Mouse (Mus musculus): ENCODE results near the gene Tmem130. TPM values are rescaled to one million over a fixed set of nuclear protein-coding genes. Genes with fewer than 3 reads are reported as not detected.

Tmem130 gene
- not detected for polyA plus RNA-seq (2014; fragmentation: Illumina TruSeq; extraction: RNeasy Lipid Tissue Mini Kit (QIAGEN cat#74804); ENCODE audit: low read depth, low replicate concordance)

DNA sequence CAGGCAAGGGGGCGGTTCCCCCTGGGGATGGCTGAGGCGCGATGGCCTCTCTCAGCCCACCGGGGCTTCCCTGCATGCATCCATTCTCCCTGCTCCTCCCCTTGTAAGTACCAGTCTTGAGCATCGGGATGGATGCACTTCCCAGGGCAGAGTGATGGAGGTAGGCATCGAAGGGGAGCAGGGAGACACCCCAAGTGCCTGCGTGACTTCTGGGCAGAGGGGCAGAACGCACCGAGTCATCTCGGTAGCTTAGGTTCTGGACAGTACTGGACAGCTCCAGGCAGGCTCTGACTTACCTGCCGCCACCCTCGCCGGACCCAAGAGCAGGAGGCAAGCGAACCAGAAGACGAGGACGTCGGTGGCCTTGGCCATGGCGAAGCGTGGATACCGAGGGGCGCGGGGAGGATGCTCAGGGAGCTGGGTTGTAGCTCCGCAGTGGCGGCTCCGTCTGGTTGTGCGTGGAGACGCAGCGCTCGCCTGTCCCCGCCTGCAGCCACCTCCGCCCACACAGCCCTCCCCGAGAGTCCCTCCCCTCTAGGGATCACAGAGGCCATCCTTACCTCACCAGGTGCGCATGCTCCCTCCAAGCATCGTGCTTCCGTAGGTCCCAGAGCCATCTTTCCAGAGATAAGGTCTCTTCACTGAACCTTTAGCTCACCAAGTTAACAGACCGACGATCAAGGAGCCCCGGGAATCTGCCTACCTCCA lies at the start of gene Tmem130:
Gene Tmem130 (minus strand): TSS at position 658 of the 708 bp plus-strand sequence.

DNA sequence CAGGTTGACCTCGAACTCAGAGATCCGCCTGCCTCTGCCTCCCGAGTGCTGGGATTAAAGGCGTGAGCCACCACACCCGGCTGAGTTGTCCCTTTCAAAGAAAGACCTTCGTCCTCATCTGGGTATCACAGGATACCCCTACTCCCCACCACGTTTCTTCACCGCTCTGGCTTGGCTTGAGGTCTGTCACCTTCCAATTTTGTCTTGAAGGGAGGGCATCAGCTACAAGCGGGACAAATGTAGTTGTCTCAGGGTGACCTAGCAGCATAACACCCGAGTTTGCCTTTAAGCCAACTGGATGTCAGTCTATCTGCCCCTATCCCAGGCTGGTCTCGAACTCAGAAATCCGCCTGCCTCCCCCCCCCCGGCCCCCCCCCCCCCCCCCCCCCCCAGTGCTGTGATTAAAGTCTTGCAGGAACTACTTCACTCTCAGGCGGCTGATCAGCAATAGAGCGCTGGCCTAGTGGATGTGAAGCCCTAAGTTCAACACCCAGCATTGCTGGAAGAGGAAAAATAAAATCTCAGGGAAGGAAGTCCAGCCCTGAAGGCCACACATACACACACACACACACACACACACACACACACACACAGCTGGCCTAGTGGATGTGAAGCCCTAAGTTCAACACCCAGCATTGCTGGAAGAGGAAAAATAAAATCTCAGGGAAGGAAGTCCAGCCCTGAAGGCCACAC lies 5.6 kb upstream of the Tmem130 start, which contains the start of gene Trrap:
Gene Trrap (plus strand): TSS at position 627 of the 693 bp plus-strand sequence.

Other genes starting within 250 kb of the Tmem130 start
- not detected for gene Nptx2, start 215.9 kb downstream of the Tmem130 start, polyA plus RNA-seq (2014; fragmentation: Illumina TruSeq; extraction: RNeasy Lipid Tissue Mini Kit (QIAGEN cat#74804); ENCODE audit: low read depth, low replicate concordance)
- 5.1 TPM for gene Trrap, start 5.9 kb upstream of the Tmem130 start, polyA plus RNA-seq (2014; fragmentation: Illumina TruSeq; extraction: RNeasy Lipid Tissue Mini Kit (QIAGEN cat#74804); ENCODE audit: low read depth, low replicate concordance)
- gene Smurf1, start 204.0 kb upstream of the Tmem130 start, polyA plus RNA-seq (2014; fragmentation: Illumina TruSeq; extraction: RNeasy Lipid Tissue Mini Kit (QIAGEN cat#74804); ENCODE audit: low read depth, low replicate concordance), result 4.9 TPM

Data from kidney, adult 10 weeks (tissue).